Mouse (Mus musculus) CD8-positive naive resting alpha-beta T cell, adult 2 months (primary cell): Measurements from ENCODE around the gene Crybb1.

ENCODE experiments used
- DNase-seq, 2 experiments: peaks; one replicate each; pipeline ENCODE4 v3.0.0; 2022; ENCODE audit warnings: low read depth in 2 of 2, low spot score in 2 of 2

Crybb1 gene

DNA sequence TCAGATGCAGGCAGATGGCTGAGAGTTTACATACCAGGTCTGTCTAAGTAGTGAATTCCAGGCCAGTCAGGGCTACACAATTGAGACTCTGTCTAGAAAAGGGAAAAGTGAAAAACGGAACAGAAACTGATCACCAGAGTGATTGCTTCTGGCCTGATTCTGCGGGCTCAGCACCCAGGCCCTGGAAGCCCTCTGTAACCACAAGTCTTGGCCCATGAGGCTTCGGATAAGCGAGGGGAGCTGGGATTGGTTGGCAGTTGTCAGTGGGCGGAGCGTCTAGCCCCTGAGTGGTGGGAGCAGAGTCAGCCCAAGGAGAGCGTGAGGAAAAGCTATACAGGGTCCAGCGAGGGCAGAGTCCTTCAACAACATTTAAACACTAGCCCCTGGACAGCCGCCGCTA, 9.9 kb downstream of the Crybb1 start:
- DNase-seq: no peak

DNA sequence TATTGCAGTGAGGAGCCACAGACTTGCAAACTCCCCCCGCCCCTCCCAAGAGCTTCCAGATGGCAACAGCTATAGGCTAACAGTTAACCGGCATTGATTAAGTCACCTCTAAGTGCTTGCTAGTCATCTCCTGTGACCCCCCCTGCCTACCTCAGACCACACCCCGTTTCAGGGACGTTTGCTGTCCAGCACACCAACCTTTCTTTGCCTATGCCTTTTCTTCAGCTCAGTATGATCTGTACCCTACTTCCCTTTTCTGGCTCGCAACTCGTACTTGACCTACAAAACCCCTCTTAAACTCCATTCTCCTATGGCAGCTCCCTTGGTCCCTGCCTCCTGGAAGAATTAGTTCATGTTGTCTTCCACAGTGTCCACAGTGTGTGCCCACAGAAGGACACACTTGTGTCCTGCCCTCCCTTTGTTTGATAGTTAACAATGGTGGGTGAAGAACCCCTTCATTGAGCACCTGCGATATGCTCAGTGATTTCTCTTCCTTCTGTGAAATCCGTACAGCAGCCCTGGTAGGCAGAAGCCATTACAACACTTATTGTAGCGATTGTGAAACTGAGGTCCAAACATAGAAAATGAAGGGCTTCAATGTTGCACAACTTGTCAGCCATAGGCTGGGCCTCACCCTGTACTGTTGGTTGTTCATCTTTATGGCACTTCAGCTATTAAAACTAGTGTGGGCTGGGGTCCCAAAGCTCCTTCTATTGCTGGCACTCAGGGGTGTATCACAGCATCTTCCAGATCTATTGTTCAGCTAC, 10.6 kb downstream of the Crybb1 start:
- DNase-seq: no peak

DNA sequence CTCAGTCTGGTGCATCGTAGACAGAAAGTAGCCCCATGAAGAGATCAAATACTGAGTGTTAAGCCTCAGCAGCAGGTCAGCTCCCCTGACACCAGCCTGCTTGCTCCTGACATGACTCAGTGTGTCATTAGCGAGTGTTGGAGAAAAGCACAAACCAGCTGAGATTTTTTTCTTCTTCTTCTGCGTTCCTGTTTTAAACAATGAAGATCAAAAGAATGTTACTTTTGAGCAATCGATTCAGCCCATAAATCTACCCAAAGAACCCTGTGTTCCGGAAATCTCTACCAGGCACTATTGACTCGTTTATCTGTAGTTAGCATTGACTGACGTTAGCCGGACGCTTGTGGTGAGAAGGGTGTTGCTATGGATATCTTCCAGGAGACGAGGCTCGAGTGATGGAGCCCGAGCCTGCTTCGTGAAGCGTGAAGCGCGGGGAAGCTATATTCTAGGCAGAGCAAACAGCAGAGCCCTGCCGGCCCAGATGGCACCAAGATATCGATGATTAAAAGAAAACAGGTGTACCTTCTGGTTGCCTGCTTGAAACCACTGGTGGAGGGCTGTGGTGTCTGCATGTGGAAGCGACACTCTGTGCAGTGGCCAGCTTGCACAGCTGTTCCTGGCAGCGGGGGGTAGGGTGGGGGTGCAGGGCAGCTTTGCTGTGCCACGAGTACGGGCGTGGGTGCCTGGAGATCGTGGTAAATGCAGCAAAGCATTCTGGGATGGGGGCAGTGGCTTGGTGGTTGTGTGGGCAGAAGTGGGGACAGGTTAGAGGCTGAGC, 15.3 kb downstream of the Crybb1 start:
- peak; percentile 55 to 57 for DNase-seq

DNA sequence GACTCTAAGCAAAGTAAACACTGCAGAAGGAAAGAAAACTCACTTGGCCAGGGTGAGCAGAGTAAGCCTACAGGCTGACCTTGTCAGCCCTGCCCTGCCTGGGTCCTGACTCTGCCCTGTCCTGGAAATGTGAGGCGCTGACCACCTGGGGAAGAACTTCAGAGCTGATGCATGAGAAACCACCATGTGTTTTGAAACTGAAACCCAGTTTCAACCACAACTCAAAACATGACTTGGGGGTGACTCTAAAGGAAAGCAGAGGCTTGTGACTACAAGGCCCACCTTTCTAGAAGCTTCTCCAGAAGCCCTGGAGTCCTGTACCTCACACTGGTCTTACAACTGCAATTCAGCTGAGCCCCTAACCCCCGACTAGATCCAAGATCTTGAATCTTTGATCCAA, 17.3 kb downstream of the Crybb1 start:
- DNase-seq: peak; percentile 32 to 45

DNA sequence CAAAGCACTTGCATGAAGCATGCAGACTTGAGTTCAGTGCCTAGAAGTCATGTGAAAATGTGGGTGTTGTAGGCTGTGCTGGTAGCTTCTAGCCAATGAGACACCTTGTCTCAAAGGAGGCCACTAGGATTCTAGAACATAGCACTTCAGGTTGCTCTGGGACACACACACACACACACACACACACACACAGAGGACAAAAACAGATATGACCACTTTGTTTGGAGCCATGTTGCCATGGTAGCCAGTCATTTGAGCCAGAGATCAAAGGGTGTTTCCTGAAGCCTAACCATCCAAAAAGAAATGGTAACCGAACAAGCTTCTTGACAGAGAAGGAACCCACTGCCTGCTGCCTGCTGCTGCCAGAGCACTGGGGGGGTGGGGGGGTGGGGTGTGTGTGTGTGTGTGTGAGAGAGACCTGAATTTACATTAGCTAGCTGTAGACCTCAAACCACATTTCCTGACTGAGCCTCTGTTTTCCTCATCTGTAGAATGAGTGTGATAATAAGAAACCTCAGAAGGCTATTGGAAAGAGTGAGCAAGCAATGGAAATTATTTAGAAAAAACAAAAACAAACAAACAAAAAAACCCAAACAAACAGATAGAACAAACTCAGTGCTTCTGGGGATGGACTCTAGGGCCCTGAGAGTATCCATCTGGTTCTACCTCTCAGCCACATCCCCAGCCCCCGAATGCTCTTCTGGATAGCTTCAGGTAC, 18.3 kb downstream of the Crybb1 start:
- DNase-seq: peak; percentile 76 to 81

DNA sequence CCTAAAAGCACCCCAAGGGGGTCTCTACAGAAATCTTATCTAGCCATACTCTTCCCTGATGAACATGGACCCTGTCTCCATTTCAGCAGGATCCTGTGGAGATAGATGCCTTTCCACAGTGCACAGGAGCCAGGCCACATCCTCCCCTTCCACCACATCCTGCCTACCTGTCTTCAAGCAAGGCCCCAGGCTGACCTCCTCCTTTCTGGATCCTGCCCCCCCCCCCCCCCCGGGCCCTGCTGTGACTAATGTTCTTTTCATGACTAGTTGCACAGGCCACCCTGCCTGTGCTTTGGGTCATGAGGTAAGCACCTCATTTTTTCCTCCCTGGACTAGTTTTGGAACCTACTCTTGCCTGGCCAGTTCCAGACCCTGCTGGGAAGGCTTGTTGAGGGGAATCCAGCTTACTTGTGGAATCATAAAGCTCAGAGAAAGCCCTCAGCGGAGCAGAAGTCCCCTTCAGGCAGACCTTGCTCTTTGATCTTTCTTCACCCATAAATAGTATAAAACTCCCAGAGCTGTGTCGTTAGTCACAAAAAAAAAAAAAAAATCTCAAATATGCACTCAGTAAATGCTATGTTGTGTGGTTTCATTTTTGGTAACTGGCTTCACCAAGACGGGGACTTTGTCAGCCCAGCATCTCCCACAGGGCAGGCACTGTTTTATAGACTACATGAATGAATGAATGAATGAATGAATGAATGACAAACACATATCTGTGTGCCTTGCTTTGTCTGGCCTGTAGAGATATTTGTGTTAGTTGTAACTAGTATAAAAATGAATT, 19.6 kb downstream of the Crybb1 start:
- no peak for DNase-seq

DNA sequence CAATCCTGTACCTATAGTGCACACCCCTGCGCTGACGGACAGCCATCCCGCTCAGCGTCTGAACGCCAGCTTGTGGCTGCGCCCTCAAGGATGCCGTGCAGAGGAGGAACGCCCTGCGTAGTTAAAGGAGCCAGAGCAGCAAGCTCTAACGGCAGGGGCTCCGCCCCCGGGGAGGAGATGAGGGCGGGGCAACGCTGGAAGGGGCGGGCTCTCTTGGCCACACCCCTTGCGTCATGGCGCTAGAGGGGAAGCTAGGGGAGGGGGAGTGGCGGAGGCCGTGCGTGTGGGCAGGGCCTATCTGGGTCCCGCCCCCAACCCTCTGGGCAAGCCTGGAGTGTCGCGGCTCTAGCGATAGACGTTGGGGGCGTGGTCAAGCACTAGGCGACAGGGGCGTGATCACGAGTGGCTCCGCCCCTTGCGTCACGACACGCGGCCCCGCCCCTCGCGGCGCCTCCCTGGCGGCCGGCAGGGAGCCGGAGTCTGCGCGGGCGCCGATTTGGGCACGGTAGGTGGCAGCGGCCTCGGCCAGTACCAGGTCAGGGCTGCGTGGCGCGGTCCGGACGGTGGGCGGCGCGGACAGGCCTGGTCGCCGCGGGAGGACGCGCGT, 20.8 kb downstream of the Crybb1 start, which contains the start of gene Tpst2:
TSS of gene Tpst2 (plus strand) at position 425 of the 607 bp plus-strand sequence.
- peak; percentile 100 for DNase-seq

DNA sequence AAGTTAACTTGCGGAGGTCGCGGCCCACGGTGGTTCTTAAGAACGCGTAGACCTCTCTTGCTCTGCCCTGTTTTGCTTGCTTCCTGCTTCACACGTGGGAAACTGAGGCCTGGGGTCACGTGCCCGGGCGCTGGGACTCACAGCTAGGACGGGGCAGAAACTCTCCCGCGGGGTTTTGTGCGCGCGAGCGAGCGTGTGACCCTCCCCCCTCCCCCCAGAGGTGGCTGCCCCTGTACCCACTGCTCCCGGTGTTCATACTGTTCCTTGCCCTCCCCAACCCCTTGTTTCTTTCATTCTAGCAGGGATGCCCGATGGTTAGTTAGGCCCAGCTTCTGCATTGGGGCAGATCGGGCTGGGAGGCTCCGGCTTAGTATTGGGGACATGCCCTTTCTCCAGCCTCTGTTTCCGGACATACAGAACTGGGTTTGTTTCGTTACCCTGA, 21.3 kb downstream of the Crybb1 start:
- no peak for DNase-seq

DNA sequence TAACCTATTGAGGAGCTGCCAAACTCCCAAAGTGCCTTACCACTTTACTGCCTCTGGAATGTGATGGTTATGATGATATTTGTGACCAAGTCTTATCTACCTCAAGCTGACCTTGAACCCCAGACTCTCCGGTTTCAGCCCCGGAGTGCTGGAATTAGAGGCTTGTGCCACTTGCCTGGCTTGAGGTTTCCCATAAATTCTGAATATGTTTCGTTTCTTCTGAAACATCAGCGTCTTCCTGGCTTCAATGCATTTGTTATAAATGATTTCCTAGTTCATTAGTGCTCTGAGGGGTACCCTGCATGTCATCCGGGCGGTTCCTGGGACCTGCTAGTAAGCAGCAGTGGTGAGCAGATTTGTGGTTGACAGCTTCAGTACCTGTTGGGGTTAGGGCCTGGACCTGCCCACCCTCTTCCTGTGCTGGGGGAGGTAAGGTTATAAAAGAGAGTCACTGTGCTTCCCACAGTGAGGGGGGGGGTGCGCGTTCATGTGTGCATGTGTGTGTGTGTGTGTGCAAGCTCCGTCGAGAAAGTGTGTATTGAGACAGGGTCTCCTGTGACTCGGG, 22.4 kb downstream of the Crybb1 start:
- peak in 1 of 2 experiments; percentile 38 for DNase-seq

DNA sequence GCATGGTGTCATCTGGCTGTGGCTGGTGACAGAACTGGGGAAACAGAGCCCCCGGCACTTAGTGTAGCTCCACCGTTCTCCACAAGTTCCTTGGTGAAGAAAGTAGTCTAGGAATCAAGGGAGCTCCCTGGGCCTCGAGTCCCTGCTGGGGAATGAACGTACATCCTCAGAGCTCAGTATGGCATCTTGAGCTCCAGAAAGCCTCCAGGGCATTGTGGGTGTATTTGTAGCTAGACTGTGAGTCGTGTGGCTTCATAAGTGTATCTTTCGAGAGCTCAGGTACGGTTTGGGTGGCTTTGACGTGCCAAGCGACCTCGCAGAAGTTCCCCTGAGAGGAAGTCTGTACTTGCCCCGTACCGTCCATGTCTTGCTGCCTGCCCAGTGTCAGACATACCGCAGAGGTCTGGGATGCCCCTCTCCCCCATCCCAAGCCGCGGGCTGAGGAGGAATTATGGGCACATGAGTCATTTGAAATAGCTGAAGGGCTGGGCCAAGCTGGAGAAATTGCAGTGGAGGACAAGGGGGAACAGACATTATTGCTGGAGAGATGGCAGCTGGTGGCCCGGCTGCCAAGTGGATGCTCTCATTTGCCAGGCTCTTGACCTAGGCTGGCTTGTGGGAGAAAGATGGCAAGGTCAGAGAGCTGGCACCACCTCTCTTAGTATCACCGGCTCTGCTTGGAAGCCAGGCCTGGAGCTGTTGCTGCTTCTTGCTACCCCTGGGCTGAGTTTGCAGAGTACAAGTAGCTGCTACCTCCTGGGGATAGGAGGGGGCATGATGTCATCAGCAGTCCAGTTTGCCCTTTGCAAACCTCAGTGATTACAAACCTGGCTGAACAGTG, 23.8 kb downstream of the Crybb1 start:
- no peak for DNase-seq

DNA sequence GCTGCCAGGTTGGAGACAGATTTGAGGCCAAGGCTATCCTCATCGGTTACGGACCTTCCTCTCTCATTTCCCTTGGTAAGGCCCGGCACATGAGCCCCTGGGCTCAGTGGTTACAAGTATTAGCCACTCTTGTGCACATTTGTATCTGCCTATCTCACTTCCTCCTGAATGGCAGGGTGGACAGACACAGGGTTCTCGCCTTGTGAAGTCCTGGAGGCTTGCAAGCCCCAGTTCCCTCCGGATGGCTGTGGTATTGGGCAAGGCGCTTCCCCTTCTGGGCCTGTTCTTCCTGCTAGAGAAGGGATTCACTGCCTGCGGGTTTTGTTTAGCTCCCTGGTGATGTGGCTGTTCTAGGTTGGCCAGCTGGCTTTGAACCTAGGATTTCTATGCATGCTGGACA, 24.5 kb downstream of the Crybb1 start:
- DNase-seq: no peak

DNA sequence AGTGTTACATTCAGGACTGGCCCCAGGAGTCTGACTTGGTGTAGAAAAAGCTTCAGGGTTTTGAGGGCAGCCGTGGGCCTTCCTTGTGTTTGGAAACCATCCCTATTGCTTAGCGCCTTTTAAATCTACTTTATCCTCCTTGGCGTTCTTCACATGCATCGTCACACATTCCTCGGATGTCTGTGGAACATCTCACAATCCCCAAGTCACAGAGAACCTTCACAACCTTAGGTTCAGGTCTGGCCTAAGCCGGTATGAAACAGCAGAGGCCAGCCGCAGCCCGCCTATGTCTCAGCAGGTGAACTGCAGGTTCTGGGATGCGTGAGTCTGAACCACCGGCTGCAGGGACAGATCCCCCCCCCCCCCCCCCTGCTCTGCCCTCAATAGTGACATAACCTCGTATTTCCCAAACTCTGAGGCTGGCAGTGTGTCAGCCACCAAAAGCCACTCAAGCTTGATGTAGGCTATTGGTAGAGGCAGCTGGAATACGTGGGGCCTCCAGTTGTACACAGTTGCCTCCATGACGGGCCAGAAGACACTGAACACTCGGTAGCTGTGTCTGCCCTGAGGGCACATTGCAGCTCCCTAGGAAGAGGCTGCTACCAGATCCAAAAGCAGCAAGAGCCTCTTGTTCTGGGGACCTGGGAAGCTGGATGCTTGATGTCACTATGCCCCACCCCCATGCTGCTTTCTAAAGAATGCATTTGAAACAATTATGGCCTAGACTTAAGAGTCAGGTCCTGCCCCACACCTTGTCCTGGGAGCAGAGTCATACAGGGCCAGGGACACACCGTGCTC, 25.4 kb downstream of the Crybb1 start:
- DNase-seq: no peak

DNA sequence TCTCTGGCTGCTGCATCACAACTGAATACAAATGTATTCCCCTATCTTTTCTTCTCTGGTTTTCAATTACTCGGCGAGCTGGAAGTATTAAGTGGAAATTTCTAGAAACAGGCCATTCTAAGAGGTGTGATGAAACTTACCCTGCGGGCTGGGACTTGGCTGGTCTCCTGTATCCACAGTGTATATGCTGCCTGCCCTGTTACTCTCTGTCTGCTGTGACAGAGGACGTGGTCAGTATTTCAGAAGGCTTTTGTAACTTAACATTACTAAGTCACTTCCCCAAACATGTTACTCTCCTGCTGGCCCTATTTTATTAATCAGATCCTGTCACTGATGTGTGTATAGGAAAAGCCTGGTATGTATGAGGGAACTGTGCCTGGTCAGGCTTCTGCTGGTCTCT, 26.1 kb downstream of the Crybb1 start:
- DNase-seq: no peak

DNA sequence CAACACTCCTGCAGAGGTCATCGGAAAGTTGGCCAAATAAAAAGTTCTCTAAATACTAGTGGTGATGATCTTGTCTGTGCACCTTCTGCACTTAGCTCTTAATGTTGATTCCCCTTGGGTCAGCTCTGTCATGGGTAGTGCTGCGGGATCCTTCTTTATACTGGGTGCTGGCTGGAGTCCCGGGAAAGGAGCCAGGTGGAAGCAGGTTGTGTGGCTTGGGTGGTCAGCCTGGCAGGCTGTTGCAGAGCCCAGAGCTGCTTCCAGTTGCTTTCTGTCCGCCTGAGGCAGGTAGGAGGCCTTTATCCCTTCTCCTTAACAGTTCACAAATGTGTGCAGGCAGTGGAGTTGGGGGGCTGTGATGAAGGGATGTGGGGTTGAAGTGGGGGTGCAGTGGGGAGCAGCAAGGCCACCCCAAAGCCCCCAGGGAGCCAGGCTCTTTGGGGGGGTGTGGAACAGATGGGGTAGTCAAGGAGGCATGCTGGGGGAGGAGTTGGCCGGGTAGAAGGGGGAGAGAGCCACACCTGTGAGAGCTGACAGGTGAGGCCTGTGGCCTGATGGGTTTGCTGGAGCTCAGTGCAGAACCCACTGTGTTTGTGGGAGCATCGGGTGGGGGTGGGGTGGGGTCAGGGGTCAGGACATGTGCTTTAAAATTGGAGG, 26.6 kb downstream of the Crybb1 start:
- no peak for DNase-seq

DNA sequence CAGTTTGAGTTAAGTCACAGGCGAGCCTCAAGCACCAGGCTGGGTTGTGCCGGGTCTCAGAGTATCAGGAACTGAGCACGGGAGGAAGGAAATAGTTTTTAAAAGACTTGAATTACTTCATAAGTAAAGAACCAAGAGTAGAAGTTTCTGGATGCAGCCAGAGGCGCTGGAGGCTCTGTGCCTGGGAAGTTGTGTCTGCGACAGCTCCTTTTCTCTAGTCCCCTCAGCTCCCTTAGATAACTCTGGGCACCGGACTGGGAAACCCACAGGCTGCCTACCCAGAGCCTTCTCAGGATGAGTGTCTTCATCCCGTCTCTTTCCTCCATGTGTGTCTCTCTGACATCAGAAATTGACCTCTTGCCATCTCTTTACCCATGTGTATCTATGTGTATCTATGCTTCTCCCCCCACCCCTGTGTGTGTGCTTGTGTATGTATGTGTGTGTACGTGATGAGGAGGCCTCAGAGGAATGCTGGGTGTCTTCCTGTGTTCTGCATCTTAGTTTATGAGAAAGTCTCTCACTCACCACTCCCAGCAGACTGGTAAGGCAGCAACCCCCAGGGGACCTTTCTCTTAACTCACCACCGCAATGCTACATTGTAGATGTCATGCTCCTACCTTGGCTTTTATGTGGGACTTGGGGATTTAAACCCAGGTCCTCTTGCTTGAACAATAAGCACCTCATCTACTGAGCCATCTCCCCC, 27.3 kb downstream of the Crybb1 start:
- peak in 1 of 2 experiments; percentile 44 for DNase-seq

DNA sequence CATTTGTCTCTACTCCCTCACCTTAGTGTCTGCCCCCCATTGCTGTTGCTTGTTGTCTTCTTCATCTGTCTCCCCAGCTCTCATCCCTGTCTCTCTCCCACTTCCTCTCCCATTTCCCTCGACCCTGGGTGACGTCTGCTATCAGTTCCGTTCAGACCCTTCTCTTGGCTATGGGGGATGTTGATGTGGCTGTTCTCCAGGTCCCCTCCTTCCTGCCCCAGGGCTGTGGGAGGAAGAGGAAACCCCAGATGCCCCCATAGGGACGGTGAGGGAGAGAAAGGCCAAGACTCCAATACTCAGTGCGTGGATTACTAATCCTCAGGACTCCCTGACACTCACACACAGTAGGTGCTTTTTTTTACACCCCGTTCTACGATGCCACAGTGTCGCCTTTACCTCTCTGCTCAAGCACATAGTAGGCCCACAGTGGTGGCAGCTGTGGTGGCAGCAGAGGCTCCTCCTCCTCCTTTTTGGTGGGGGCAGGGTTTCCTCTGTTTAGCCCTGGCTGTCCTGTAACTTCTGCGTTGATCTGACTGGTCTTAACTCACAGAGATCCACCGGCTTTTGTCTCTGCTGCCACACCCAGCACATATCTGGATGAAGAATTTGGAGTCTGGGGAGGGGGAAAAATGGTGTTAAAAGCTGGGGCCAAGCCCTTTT, 28.1 kb downstream of the Crybb1 start:
- no peak for DNase-seq

DNA sequence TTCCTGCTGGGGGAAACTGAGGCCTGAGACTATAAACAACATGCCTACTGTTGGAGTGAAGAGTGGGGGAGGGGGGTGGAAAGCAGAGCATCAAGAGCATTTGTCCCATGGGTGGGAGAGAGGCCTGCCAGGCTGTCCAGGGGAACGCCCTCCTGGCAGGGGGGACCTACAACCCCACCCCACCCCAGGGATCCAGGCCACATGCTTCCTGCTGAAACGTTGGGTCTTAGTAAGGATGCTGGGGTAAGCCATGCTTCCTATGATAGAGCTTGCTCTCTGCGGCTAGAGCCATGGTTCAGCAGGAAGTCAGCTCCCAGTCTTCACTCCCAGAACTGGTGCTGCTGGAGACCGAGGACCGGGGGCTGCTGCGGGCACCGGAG, 28.6 kb downstream of the Crybb1 start:
- no peak for DNase-seq
